Mouse (Mus musculus) hindbrain, embryonic 15.5 days (tissue): ENCODE measurements at regions not wholly inside any gene's neighbourhood (a gene's known extent, or its start where the extent isn't known, plus 50 kb on each side); places are given as distances from the start of the nearest gene placed in this dataset.

ENCODE experiments used
- ATAC-seq: fragments of 200-750 bp; cut with Nextera tagmentation; 2 replicates; pipeline ENCODE4 v1.8.0; 2017; ENCODE audit warnings: low read depth, moderate number of reproducible peaks, moderate TSS enrichment; ENCODE audit not compliant: low FRiP score
- H3K27ac ChIP-seq: fragments of 300-500 bp; sonication (generic); replicated peaks from 2 replicates; pipeline ENCODE4 v1.5.1; 2015; ENCODE audit warnings: mild to moderate bottlenecking, inconsistent platforms
- H3K27me3 ChIP-seq: fragments of 300-500 bp; sonication (generic); 2 replicates; pipeline ENCODE4 v1.6.1; 2015; ENCODE audit warnings: control low read depth, inconsistent platforms
- H3K36me3 ChIP-seq: fragments of 300-500 bp; sonication (generic); 2 replicates; pipeline ENCODE4 v1.6.1; 2015; ENCODE audit warnings: control low read depth, inconsistent platforms
- H3K4me1 ChIP-seq: fragments of 300-500 bp; sonication (generic); replicated peaks from 2 replicates; pipeline ENCODE4 v1.6.1; 2015; ENCODE audit warnings: control low read depth, inconsistent platforms
- H3K4me2 ChIP-seq: fragments of 300-500 bp; sonication (generic); 2 replicates; pipeline ENCODE4 v1.6.1; 2015; ENCODE audit warnings: moderate library complexity, mild to moderate bottlenecking, inconsistent platforms
- H3K4me3 ChIP-seq: fragments of 300-500 bp; sonication (generic); 2 replicates; pipeline ENCODE4 v1.5.1; 2015; ENCODE audit warnings: mild to moderate bottlenecking, inconsistent platforms
- H3K9ac ChIP-seq: fragments of 300-500 bp; sonication (generic); 2 replicates; pipeline ENCODE4 v1.6.1; 2015; ENCODE audit warnings: inconsistent platforms
- H3K9me3 ChIP-seq: fragments of 300-500 bp; sonication (generic); 2 replicates; pipeline ENCODE4 v1.6.1; 2016; ENCODE audit warnings: control low read depth, inconsistent platforms
- WGBS: fragments of 180-500 bp; shearing (Covaris S2); methylation state at CpG from one replicate; pipeline ENCODE4 v1.1.7; 2015; 5-methylcytosine and 5-hydroxymethylcytosine counted together

DNA sequence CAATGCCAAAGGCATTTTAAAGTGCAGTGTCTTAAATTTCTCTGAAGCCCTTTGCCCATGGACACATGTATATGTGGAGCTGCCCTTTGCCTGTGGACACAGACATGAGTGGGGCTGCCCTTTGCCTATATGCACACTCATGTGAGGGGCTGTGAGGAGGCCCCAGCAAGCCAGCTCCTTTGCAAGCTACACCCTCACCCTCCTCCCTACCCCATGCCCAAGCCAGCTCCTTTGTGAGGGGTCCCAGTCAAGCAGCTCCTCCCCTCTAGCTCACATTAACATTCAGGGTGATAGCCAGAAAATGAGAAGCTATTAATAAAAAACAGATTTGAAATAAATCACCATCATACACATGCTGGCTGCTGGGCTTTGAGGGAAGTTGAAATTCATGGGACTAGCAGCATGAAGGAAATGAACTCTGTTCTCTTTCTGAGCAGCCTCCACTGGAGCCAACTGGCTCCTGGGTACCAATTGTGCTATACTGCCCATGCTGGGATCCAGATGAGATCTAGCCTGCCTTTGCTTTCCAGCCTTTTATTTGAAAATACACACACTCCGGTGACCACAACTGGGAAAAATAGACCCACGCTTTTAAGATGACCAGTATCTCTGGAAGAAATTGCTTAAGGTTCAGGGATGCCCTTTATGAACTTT lies 151.4 kb downstream of the Abcc12 start:
- no peak overlapping the region for H3K4me2 ChIP-seq
- no peaks in the 10 kb centered on the region for H3K27me3 ChIP-seq
- H3K9me3 ChIP-seq: no peaks in the 10 kb centered on the region
- no peak overlapping the region for H3K9ac ChIP-seq
- peak; percentile 63 for ATAC-seq
- no peaks in the 10 kb centered on the region for H3K36me3 ChIP-seq
- peak overlapping the region; percentile 56 for H3K27ac ChIP-seq
- 87% methylated on average over 2 of the region's 2 CpGs for WGBS
- no peak overlapping the region for H3K4me3 ChIP-seq
- peaks cover 13% of the 10 kb centered on the region for H3K4me1 ChIP-seq

GRCm38 (mm10) chr8:86428131-86428530 lies 152.4 kb downstream of the Abcc12 start:
- H3K27ac ChIP-seq: no peak overlapping the region
- no peaks in the 10 kb centered on the region for H3K36me3 ChIP-seq
- no peak overlapping the region for H3K4me2 ChIP-seq
- H3K4me1 ChIP-seq: peaks cover 13% of the 10 kb centered on the region
- no peaks in the 10 kb centered on the region for H3K9me3 ChIP-seq
- 49% methylated on average over 5 of the region's 5 CpGs for WGBS
- no peaks in the 10 kb centered on the region for H3K27me3 ChIP-seq
- H3K9ac ChIP-seq: no peak overlapping the region
- ATAC-seq: no peak
- no peak overlapping the region for H3K4me3 ChIP-seq

DNA sequence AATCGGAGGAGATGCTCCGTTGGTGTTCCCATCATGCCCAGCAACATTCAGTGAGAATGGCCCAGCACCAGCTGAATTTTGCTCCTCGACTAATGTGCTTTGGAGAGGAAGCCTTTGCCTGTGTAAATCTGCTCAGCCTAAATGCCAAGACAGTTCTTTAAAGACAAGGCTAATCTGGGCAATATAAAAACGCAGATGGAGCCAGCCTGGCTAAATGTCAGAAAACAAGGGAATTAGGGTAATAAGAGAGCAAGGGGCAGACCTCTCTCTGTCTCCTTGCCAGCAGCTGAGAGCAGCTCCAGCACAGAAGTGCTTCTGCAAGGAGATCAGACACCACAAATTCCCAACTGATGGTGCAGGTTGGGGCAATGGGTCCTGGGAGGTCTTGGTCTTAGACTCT lies 154.4 kb downstream of the Abcc12 start:
- Histone ChIP-seq H3K36me3 (no peaks in the 10 kb centered on the region), H3K27me3 (no peaks in the 10 kb centered on the region), H3K4me1 (peaks cover 13% of the 10 kb centered on the region), H3K4me2 (no peak overlapping the region), H3K9ac (no peak overlapping the region), H3K27ac (no peak overlapping the region), H3K4me3 (no peak overlapping the region), H3K9me3 (no peaks in the 10 kb centered on the region)
- no peak for ATAC-seq
- 64% methylated on average over 4 of the region's 4 CpGs for WGBS

DNA sequence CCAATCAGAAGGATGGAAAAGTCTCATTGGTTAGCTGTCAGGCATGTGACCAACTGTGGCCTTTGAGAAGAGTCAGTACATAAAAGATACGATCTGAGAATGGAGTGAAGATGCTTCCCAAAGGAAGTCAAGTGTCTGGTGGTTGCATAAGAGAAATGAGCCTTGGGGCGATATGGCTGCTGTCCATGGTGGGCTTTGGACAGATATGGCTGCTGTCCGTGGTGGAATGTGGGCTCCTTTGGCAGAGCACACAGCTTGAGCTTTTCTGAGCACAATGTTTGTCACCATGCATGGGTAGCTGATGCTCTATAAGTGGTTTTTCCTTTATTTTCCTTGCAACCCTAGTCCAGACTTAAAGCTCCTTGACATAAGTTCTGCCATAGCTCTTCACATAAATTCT lies 155.1 kb downstream of the Abcc12 start:
- Histone ChIP-seq H3K9ac (no peak overlapping the region), H3K4me1 (peaks cover 13% of the 10 kb centered on the region), H3K4me2 (no peak overlapping the region), H3K27ac (no peak overlapping the region), H3K9me3 (no peaks in the 10 kb centered on the region), H3K27me3 (no peaks in the 10 kb centered on the region), H3K4me3 (no peak overlapping the region), H3K36me3 (no peaks in the 10 kb centered on the region)
- 89% methylated on average over 3 of the region's 3 CpGs for WGBS
- no peak for ATAC-seq

GRCm38 (mm10) chr8:86419059-86419651 lies 161.3 kb downstream of the Abcc12 start:
- Histone ChIP-seq H3K27ac (peak overlapping the region; percentile 52), H3K4me2 (no peak overlapping the region), H3K9me3 (no peaks in the 10 kb centered on the region), H3K36me3 (no peaks in the 10 kb centered on the region), H3K27me3 (no peaks in the 10 kb centered on the region), H3K9ac (no peak overlapping the region), H3K4me3 (no peak overlapping the region), H3K4me1 (peaks cover 10% of the 10 kb centered on the region)
- ATAC-seq: no peak
- WGBS: 40% methylated on average over 5 of the region's 5 CpGs

- Histone ChIP-seq H3K9me3 (no peaks in the 10 kb centered on the region), H3K4me2 (no peak overlapping the region), H3K27me3 (no peaks in the 10 kb centered on the region), H3K27ac (peak overlapping the region; percentile 52; the same call in 1 of the 2 replicates), H3K4me3 (no peak overlapping the region), H3K9ac (no peak overlapping the region), H3K36me3 (no peaks in the 10 kb centered on the region), H3K4me1 (peaks cover 10% of the 10 kb centered on the region)
- 44% methylated on average over 7 of the region's 7 CpGs for WGBS
- ATAC-seq: no peak
Measured at GRCm38 (mm10) chr8:86418414-86418981, 162.0 kb downstream of the Abcc12 start.

DNA sequence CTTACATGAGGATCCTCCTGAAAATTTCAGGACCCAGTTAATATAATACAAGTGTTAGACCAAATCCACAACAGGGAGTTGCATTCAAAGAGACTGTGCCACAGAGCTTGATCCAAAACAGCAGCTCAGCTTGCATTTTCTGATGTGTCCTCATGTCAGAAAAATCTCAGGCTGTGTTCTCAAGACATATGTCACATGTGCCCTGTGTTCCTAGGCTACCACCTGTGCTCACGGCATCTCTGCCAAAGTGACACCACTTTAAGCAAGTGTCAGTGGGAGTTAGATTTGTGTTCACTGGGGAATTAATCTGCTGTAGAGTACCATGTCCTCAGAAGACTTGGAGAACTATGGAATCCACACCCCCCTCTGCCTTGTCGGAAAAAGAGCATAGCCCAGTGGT lies 165.3 kb downstream of the Abcc12 start:
- Histone ChIP-seq H3K36me3 (no peaks in the 10 kb centered on the region), H3K4me3 (no peak overlapping the region), H3K4me1 (peaks cover 10% of the 10 kb centered on the region), H3K27ac (no peak overlapping the region), H3K9me3 (no peaks in the 10 kb centered on the region), H3K4me2 (no peak overlapping the region), H3K27me3 (no peaks in the 10 kb centered on the region), H3K9ac (no peak overlapping the region)
- 76% methylated on average over 2 of the region's 2 CpGs for WGBS
- ATAC-seq: no peak

DNA sequence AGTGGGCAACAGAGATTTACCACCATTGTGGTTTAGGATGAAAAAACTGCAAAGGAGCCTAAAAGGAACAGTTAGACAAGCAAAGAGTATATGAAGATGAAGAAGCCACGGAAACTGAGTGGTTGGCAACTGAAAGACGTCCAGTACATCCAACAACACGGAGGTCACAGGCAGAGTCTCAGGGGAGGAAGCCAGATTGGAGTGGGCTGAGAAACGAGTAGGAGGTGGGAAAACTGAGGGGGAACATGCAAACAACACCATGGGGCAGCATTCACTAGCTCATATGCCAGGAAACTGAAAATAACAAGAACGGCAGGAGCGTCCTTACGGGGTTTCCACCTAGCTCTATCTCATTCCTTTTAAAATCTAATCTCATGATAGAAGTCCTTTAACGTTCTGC lies 169.3 kb downstream of the Abcc12 start:
- Histone ChIP-seq H3K4me3 (no peak overlapping the region), H3K9ac (no peak overlapping the region), H3K4me2 (no peak overlapping the region), H3K4me1 (0 out of 2 replicates have a peak, but pooled peaks cover 4% of the 10 kb centered on the region), H3K9me3 (no peaks in the 10 kb centered on the region), H3K27me3 (no peaks in the 10 kb centered on the region), H3K36me3 (no peaks in the 10 kb centered on the region), H3K27ac (no peak overlapping the region)
- ATAC-seq: no peak
- 80% methylated on average over 8 of the region's 8 CpGs for WGBS

- Histone ChIP-seq H3K27me3 (no peaks in the 10 kb centered on the region), H3K4me3 (no peak overlapping the region), H3K4me1 (peaks cover 17% of the 10 kb centered on the region), H3K9ac (no peak overlapping the region), H3K36me3 (no peaks in the 10 kb centered on the region), H3K4me2 (no peak overlapping the region), H3K9me3 (no peaks in the 10 kb centered on the region), H3K27ac (no peak overlapping the region)
- 63% methylated on average over 3 of the region's 3 CpGs for WGBS
- no peak for ATAC-seq
Measured at GRCm38 (mm10) chr8:86406196-86406595, 174.3 kb downstream of the Abcc12 start.

- H3K4me3 ChIP-seq: no peak overlapping the region
- H3K9ac ChIP-seq: no peak overlapping the region
- no peaks in the 10 kb centered on the region for H3K36me3 ChIP-seq
- H3K9me3 ChIP-seq: no peaks in the 10 kb centered on the region
- H3K4me1 ChIP-seq: peaks cover 13% of the 10 kb centered on the region
- H3K4me2 ChIP-seq: no peak overlapping the region
- 69% methylated on average over 4 of the region's 4 CpGs for WGBS
- H3K27me3 ChIP-seq: no peaks in the 10 kb centered on the region
- H3K27ac ChIP-seq: peak overlapping the region; percentile 53
- peak; percentile 60; the same call in 1 of the 2 replicates for ATAC-seq
Measured at GRCm38 (mm10) chr8:86403434-86403833, 177.1 kb downstream of the Abcc12 start.

DNA sequence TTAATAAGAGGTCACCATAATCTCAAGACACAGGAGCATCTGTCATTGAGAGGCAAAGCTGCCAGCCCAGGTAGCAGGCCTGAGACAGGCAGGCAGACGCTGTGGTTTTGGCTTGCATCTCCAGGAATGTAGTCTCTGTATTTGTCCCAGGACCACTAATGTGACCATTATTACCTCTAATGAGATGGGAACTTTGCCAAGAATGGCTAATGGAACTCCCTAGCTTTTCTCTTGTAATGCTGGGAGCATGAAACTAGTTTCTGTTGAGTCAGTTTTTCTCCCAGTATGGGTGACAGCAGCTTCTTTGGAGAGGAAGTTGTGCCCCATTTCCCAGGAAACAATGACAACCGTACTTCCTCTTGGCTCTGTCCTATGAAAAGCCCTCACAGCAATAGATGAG lies 178.5 kb downstream of the Abcc12 start:
- no peak overlapping the region for H3K4me3 ChIP-seq
- peaks cover 13% of the 10 kb centered on the region for H3K4me1 ChIP-seq
- H3K9me3 ChIP-seq: no peaks in the 10 kb centered on the region
- no peak overlapping the region for H3K9ac ChIP-seq
- H3K27ac ChIP-seq: 0 out of 2 replicates have a peak overlapping the region, but pooled peaks have one; percentile 36
- H3K4me2 ChIP-seq: no peak overlapping the region
- WGBS: 47% methylated on average over 2 of the region's 2 CpGs
- no peak for ATAC-seq
- no peaks in the 10 kb centered on the region for H3K27me3 ChIP-seq
- no peaks in the 10 kb centered on the region for H3K36me3 ChIP-seq

DNA sequence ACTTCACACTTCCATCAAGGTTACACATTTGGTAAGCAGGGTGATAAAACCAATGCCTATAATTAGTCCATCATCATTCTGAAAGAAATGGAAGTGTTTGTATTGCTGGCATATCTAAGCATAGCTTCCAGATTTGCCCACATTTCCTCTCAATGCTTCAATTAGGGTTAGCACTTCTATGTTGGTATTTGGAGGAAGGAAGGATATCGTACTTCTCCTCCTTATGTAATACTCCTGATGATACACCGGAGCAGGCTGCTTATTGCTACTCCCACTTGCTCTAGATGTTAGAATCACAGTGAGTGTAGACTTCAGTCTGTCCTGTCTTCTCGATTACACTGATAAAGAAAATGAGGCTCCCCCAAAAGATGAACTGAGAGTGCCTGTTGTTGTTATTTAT lies 185.4 kb downstream of the Abcc12 start:
- no peak overlapping the region for H3K27ac ChIP-seq
- H3K4me1 ChIP-seq: peaks cover 7% of the 10 kb centered on the region
- H3K4me3 ChIP-seq: no peak overlapping the region
- ATAC-seq: no peak
- no peaks in the 10 kb centered on the region for H3K36me3 ChIP-seq
- H3K4me2 ChIP-seq: no peak overlapping the region
- 95% methylated on average over 3 of the region's 3 CpGs for WGBS
- H3K9me3 ChIP-seq: 0 out of 2 replicates have a peak, but pooled peaks cover 4% of the 10 kb centered on the region
- H3K27me3 ChIP-seq: no peaks in the 10 kb centered on the region
- no peak overlapping the region for H3K9ac ChIP-seq
